Mouse (Mus musculus): ENCODE data around the gene Slamf9.

Gene Slamf9

GRCm38 (mm10) chr1:172490261-172490661 is 15.1 kb downstream of the Slamf9 start:
- DNase-seq (ENCODE audit: inconsistent ontology term): peak; percentile 80

- no peak for DNase-seq (ENCODE audit: inconsistent ontology term)
These were observed 16.9 kb downstream of the Slamf9 start for GRCm38 (mm10) chr1:172492047-172492446.

- no peak for DNase-seq (ENCODE audit: inconsistent ontology term)
These were observed 18.4 kb downstream of the Slamf9 start for GRCm38 (mm10) chr1:172493516-172493915.

GRCm38 (mm10) chr1:172496030-172496429 is 20.9 kb downstream of the Slamf9 start:
- DNase-seq (ENCODE audit: inconsistent ontology term): no peak

GRCm38 (mm10) chr1:172497428-172497827 is 22.3 kb downstream of the Slamf9 start:
- no peak for DNase-seq (ENCODE audit: inconsistent ontology term)

- peak; percentile 93 for DNase-seq (ENCODE audit: inconsistent ontology term)
These were observed 24.7 kb downstream of the Slamf9 start, which contains the start of gene Tagln2 for GRCm38 (mm10) chr1:172499765-172500441. Gene Tagln2, plus strand, starts transcription at chr1:172500047.

GRCm38 (mm10) chr1:172500451-172501370 is 25.6 kb downstream of the Slamf9 start:
- peak; percentile 96 for DNase-seq (ENCODE audit: inconsistent ontology term)

GRCm38 (mm10) chr1:172501371-172502144 is 26.4 kb downstream of the Slamf9 start:
- DNase-seq (ENCODE audit: inconsistent ontology term): peak; percentile 94

- peak; percentile 62 for DNase-seq (ENCODE audit: inconsistent ontology term)
These were observed 27.3 kb downstream of the Slamf9 start for GRCm38 (mm10) chr1:172502145-172503110.

- DNase-seq (ENCODE audit: inconsistent ontology term): peak; percentile 88
These were observed 28.2 kb downstream of the Slamf9 start for GRCm38 (mm10) chr1:172503111-172503997.

- DNase-seq (ENCODE audit: inconsistent ontology term): peak; percentile 74
These were observed 29.6 kb downstream of the Slamf9 start for GRCm38 (mm10) chr1:172504756-172505155.

GRCm38 (mm10) chr1:172507001-172507400 is 31.8 kb downstream of the Slamf9 start:
- no peak for DNase-seq (ENCODE audit: inconsistent ontology term)

GRCm38 (mm10) chr1:172507701-172508100 is 32.5 kb downstream of the Slamf9 start:
- DNase-seq (ENCODE audit: inconsistent ontology term): no peak

- DNase-seq (ENCODE audit: inconsistent ontology term): no peak
These were observed 33.0 kb downstream of the Slamf9 start for GRCm38 (mm10) chr1:172508172-172508571.

- no peak for DNase-seq (ENCODE audit: inconsistent ontology term)
These were observed 34.1 kb downstream of the Slamf9 start for GRCm38 (mm10) chr1:172509235-172509634.

GRCm38 (mm10) chr1:172509983-172510382 is 34.8 kb downstream of the Slamf9 start:
- DNase-seq (ENCODE audit: inconsistent ontology term): no peak

- no peak for DNase-seq (ENCODE audit: inconsistent ontology term)
These were observed 35.3 kb downstream of the Slamf9 start for GRCm38 (mm10) chr1:172510421-172510972.

- peak; percentile 23 for DNase-seq (ENCODE audit: inconsistent ontology term)
These were observed 37.8 kb downstream of the Slamf9 start for GRCm38 (mm10) chr1:172512962-172513361.

GRCm38 (mm10) chr1:172513525-172514212 is 38.5 kb downstream of the Slamf9 start:
- peak; percentile 71 for DNase-seq (ENCODE audit: inconsistent ontology term)

All from Muller cell, postnatal 12 days (primary cell).